Mouse (Mus musculus) Patski (cell line): ENCODE results near the gene Olfr272. TPM values are rescaled to one million over a fixed set of nuclear protein-coding genes. Genes with fewer than 3 reads are reported as not detected.
A peak's percentile ranks its signal among the peaks of the same experiment; 100 is the strongest.

Experiments used
- ATAC-seq: fragments of 100-300 bp; one replicate; pipeline ENCODE4 v1.8.0; 2021
- CTCF ChIA-PET: fragments of 350-600 bp; sonication (Branson Sonifier 250); formaldehyde crosslinking; loops from one replicate; lab custom pipeline; 2022; ENCODE audit warnings: inconsistent platforms; lab: Charles Lee
- POLR2A ChIA-PET: fragments of 350-600 bp; sonication (Branson Sonifier 250); formaldehyde crosslinking; loops from one replicate; lab custom pipeline; 2022; ENCODE audit warnings: antibody characterized with exemption, inconsistent platforms; lab: Charles Lee
- DNase-seq: peaks from one replicate; pipeline ENCODE4 v3.0.0-alpha.2; 2011; ENCODE audit warnings: low read depth, low spot score
- H3K27me3 ChIP-seq: fragments of 371-371 bp; one replicate; pipeline ENCODE4 v1.5.1; 2021
- CTCF ChIP-seq: fragments of 100-300 bp; IDR thresholded peaks from one replicate; pipeline ENCODE4 v1.5.1; 2021
- in situ Hi-C: fragments of 300-500 bp; cut with MboI; formaldehyde crosslinking; loops from 3 replicates; pipeline ENCODE4 v1.11.1; 2018; ENCODE audit warnings: low pct_unique_long_range_greater_than_20kb, mixed read lengths
- polyA plus RNA-seq: library from polyadenylated mRNA; unstranded; gene quantifications from one replicate; pipeline ENCODE4 v1.2.3, GENCODE M21; 2021

Gene Olfr272
- not detected for polyA plus RNA-seq

GRCm38 (mm10) chr4:52919078-52919477 is at the start of gene Olfr272:
Olfr272 (minus strand) TSS chr4:52919178.
- TF ChIP-seq CTCF: no peak
- peaks cover 6% of the 10 kb centered on the region for H3K27me3 ChIP-seq
- in situ Hi-C loops: no loop called here
- CTCF ChIA-PET: no interaction called here
- DNase-seq: no peak
- POLR2A ChIA-PET: no interaction called here
- no peak for ATAC-seq

GRCm38 (mm10) chr4:52964247-52964646 is 45.3 kb upstream of the Olfr272 start, which contains the start of gene Olfr270:
Olfr270 (plus strand) TSS chr4:52964547.
- in situ Hi-C loops: no loop called here
- ChIA-PET POLR2A (no interaction called here), CTCF (no interaction called here)
- ATAC-seq: no peak
- DNase-seq: no peak
- no peak for TF ChIP-seq CTCF
- H3K27me3 ChIP-seq: peaks cover 12% of the 10 kb centered on the region

GRCm38 (mm10) chr4:52958693-52959092 is 39.7 kb upstream of the Olfr272 start:
- ATAC-seq (no peak), DNase-seq (no peak)
- CTCF ChIA-PET: no interaction called here
- peak; percentile 41 for TF ChIP-seq CTCF
- H3K27me3 ChIP-seq: peaks cover 6% of the 10 kb centered on the region
- POLR2A ChIA-PET: no interaction called here
- in situ Hi-C loops: no loop called here

- no peak for DNase-seq
- peaks cover 2% of the 10 kb centered on the region for H3K27me3 ChIP-seq
- no peak for ATAC-seq
Measured at GRCm38 (mm10) chr4:52949005-52949404, 30.0 kb upstream of the Olfr272 start.

GRCm38 (mm10) chr4:52946665-52947064 is 27.7 kb upstream of the Olfr272 start:
- H3K27me3 ChIP-seq: peaks cover 2% of the 10 kb centered on the region
- in situ Hi-C loops: no loop called here
- ATAC-seq: no peak
- TF ChIP-seq CTCF: no peak
- POLR2A ChIA-PET: no interaction called here
- DNase-seq: no peak
- CTCF ChIA-PET: no interaction called here

More at GRCm38 (mm10) chr4:52949005-52949404, 30.0 kb upstream of the Olfr272 start:
- ChIA-PET CTCF (interaction anchor here (1.1 kb wide), 1 partner anchor 300 kb away, joined by 3 read pairs; no protein-coding TSS in a partner anchor), POLR2A (no interaction called here)
- no peak for TF ChIP-seq CTCF
- in situ Hi-C loops: no loop called here

GRCm38 (mm10) chr4:52930480-52930879 is 11.5 kb upstream of the Olfr272 start:
- TF ChIP-seq CTCF: no peak
- ATAC-seq (no peak), DNase-seq (no peak)
- in situ Hi-C loops: no loop called here
- CTCF ChIA-PET: no interaction called here
- H3K27me3 ChIP-seq: peaks cover 6% of the 10 kb centered on the region
- POLR2A ChIA-PET: no interaction called here

GRCm38 (mm10) chr4:52917311-52917688 is 1.7 kb downstream of the Olfr272 start:
- TF ChIP-seq CTCF: no peak
- ATAC-seq (no peak), DNase-seq (no peak)
- POLR2A ChIA-PET: no interaction called here
- peaks cover 5% of the 10 kb centered on the region for H3K27me3 ChIP-seq
- in situ Hi-C loops: no loop called here
- CTCF ChIA-PET: no interaction called here

- DNase-seq (no peak), ATAC-seq (no peak)
- no peak for TF ChIP-seq CTCF
- in situ Hi-C loops: no loop called here
- ChIA-PET CTCF (no interaction called here), POLR2A (no interaction called here)
- H3K27me3 ChIP-seq: peaks cover under 1% of the 10 kb centered on the region
Measured at GRCm38 (mm10) chr4:52916659-52917310, 2.2 kb downstream of the Olfr272 start.

- ATAC-seq (no peak), DNase-seq (no peak)
- POLR2A ChIA-PET: no interaction called here
- in situ Hi-C loops: no loop called here
- CTCF ChIA-PET: no interaction called here
- TF ChIP-seq CTCF: no peak
- H3K27me3 ChIP-seq: peaks cover 6% of the 10 kb centered on the region
Measured at GRCm38 (mm10) chr4:52912409-52912808, 6.6 kb downstream of the Olfr272 start.

- in situ Hi-C loops: no loop called here
- ChIA-PET POLR2A (no interaction called here), CTCF (no interaction called here)
- TF ChIP-seq CTCF: no peak
- no peak for DNase-seq
- ATAC-seq: no peak
- H3K27me3 ChIP-seq: peaks cover 8% of the 10 kb centered on the region
Measured at GRCm38 (mm10) chr4:52909542-52909941, 9.4 kb downstream of the Olfr272 start.

GRCm38 (mm10) chr4:52864156-52864555 is 54.8 kb downstream of the Olfr272 start:
- ATAC-seq (no peak), DNase-seq (no peak)
- CTCF ChIA-PET: no interaction called here
- POLR2A ChIA-PET: no interaction called here
- TF ChIP-seq CTCF: no peak
- H3K27me3 ChIP-seq: no peaks in the 10 kb centered on the region
- in situ Hi-C loops: no loop called here

Other genes starting within 250 kb of the Olfr272 start
- not detected for gene Olfr275, start 104.6 kb downstream of the Olfr272 start, polyA plus RNA-seq
- not detected for gene Olfr273, start 59.9 kb downstream of the Olfr272 start, polyA plus RNA-seq
- gene Olfr270, start 45.4 kb upstream of the Olfr272 start, polyA plus RNA-seq: not detected
- not detected for gene Nipsnap3a, start 70.1 kb upstream of the Olfr272 start, polyA plus RNA-seq
- 30.7 TPM for gene Nipsnap3b, start 92.7 kb upstream of the Olfr272 start, polyA plus RNA-seq
- 78.1 TPM for gene Abca1, start 240.7 kb upstream of the Olfr272 start, polyA plus RNA-seq